Mouse (Mus musculus) forebrain, embryonic 11.5 days (tissue): ENCODE measurements at regions not wholly inside any gene's neighbourhood (a gene's known extent, or its start where the extent isn't known, plus 50 kb on each side); places are given as distances from the start of the nearest gene placed in this dataset.

Experiments
- ATAC-seq: fragments of 200-750 bp; cut with Nextera tagmentation; replicated peaks from 2 replicates; pipeline ENCODE4 v1.8.0; 2017; ENCODE audit warnings: moderate TSS enrichment; ENCODE audit not compliant: low FRiP score
- DNase-seq: peaks from one replicate; pipeline ENCODE4 v3.0.0-alpha.2; 2017; ENCODE audit warnings: low spot score
- H3K27ac ChIP-seq: fragments of 300-500 bp; sonication (generic); 2 replicates; pipeline ENCODE4 v1.5.1; 2014; ENCODE audit warnings: low read depth, low read length
- H3K27me3 ChIP-seq: fragments of 300-500 bp; sonication (generic); 2 replicates; pipeline ENCODE4 v1.6.1; 2014; ENCODE audit warnings: mild to moderate bottlenecking, low read length, mixed read lengths; ENCODE audit not compliant: control insufficient read depth, insufficient read depth
- H3K36me3 ChIP-seq: fragments of 300-500 bp; sonication (generic); 2 replicates; pipeline ENCODE4 v1.6.1; 2014; ENCODE audit warnings: mild to moderate bottlenecking, low read length, moderate library complexity, mixed read lengths; ENCODE audit not compliant: control insufficient read depth, insufficient read depth
- H3K4me1 ChIP-seq: fragments of 300-500 bp; sonication (generic); replicated peaks from 2 replicates; pipeline ENCODE4 v1.6.1; 2014; ENCODE audit warnings: low read length, mixed read lengths; ENCODE audit not compliant: control insufficient read depth, insufficient read depth
- H3K4me2 ChIP-seq: fragments of 300-500 bp; sonication (generic); 2 replicates; pipeline ENCODE4 v1.6.1; 2014; ENCODE audit warnings: low read depth, mild to moderate bottlenecking, low read length, moderate library complexity, mixed read lengths; ENCODE audit not compliant: severe bottlenecking
- H3K4me3 ChIP-seq: fragments of 300-500 bp; sonication (generic); 2 replicates; pipeline ENCODE4 v1.5.1; 2014; ENCODE audit warnings: low read depth, low read length
- H3K9ac ChIP-seq: fragments of 300-500 bp; sonication (generic); 2 replicates; pipeline ENCODE4 v1.6.1; 2014; ENCODE audit warnings: low read length
- H3K9me3 ChIP-seq: fragments of 300-500 bp; sonication (generic); 2 replicates; pipeline ENCODE4 v1.6.1; 2016; ENCODE audit warnings: low read length, mixed read lengths; ENCODE audit not compliant: control insufficient read depth
- WGBS: fragments of 180-500 bp; shearing (Covaris S2); extraction: QIAGEN DNeasy Blood & Tissue Kit; methylation state at CpG from one replicate; pipeline ENCODE4 v1.1.7; 2014; 5-methylcytosine and 5-hydroxymethylcytosine counted together

- WGBS: 89% methylated on average over 1 of the region's 1 CpGs
- Histone ChIP-seq H3K4me3 (no peak overlapping the region), H3K9me3 (no peaks in the 10 kb centered on the region), H3K9ac (no peak overlapping the region), H3K27me3 (no peaks in the 10 kb centered on the region), H3K36me3 (no peaks in the 10 kb centered on the region), H3K4me2 (no peak overlapping the region), H3K27ac (no peak overlapping the region), H3K4me1 (no peaks in the 10 kb centered on the region)
- DNase-seq: no peak
- no peak for ATAC-seq
Measured at GRCm38 (mm10) chr13:11210109-11210508, 849.5 kb upstream of the Chrm3 start.

GRCm38 (mm10) chr13:11205216-11205786 is 844.7 kb upstream of the Chrm3 start:
- H3K9me3 ChIP-seq: no peaks in the 10 kb centered on the region
- H3K4me1 ChIP-seq: no peaks in the 10 kb centered on the region
- H3K36me3 ChIP-seq: no peaks in the 10 kb centered on the region
- no peak overlapping the region for H3K4me2 ChIP-seq
- DNase-seq: no peak
- H3K27me3 ChIP-seq: no peaks in the 10 kb centered on the region
- no peak for ATAC-seq
- H3K4me3 ChIP-seq: no peak overlapping the region
- WGBS: 88% methylated on average over 6 of the region's 6 CpGs
- no peak overlapping the region for H3K9ac ChIP-seq
- H3K27ac ChIP-seq: no peak overlapping the region

- Histone ChIP-seq H3K27me3 (no peaks in the 10 kb centered on the region), H3K9ac (no peak overlapping the region), H3K4me3 (no peak overlapping the region), H3K9me3 (no peaks in the 10 kb centered on the region), H3K36me3 (no peaks in the 10 kb centered on the region), H3K4me2 (no peak overlapping the region), H3K27ac (no peak overlapping the region), H3K4me1 (no peaks in the 10 kb centered on the region)
- ATAC-seq: no peak
- no peak for DNase-seq
Measured at GRCm38 (mm10) chr13:11201978-11202377, 841.3 kb upstream of the Chrm3 start.

DNA sequence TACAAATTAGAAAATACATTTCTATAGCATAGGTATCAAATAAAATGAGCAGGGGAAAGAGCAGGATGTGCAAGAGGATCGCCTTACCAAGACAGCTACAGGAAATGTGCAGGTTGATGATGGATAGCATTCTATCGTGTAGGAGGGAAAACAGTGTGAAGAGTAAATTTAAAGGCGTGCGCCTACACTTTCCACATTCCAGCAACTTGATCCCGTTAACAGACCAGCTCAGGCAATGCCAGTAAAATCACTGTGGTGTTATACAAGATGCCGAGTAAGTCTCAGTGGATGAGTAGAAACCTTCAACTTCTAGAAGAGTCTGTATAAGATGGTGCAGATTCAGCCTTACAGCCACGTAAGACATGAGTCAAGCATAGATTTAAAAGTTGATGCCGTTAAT is 831.8 kb upstream of the Chrm3 start:
- Histone ChIP-seq H3K4me1 (no peaks in the 10 kb centered on the region), H3K4me3 (no peak overlapping the region)

GRCm38 (mm10) chr13:11181191-11181590 is 820.5 kb upstream of the Chrm3 start:
- H3K4me2 ChIP-seq: no peak overlapping the region
- no peaks in the 10 kb centered on the region for H3K36me3 ChIP-seq
- DNase-seq: no peak
- H3K9ac ChIP-seq: no peak overlapping the region
- no peak overlapping the region for H3K27ac ChIP-seq
- no peak for ATAC-seq
- H3K4me3 ChIP-seq: no peak overlapping the region
- H3K4me1 ChIP-seq: no peaks in the 10 kb centered on the region
- H3K9me3 ChIP-seq: no peaks in the 10 kb centered on the region
- no peaks in the 10 kb centered on the region for H3K27me3 ChIP-seq

More for the DNA sequence above, 831.8 kb upstream of the Chrm3 start:
- Histone ChIP-seq H3K27ac (no peak overlapping the region), H3K27me3 (no peaks in the 10 kb centered on the region), H3K9me3 (no peaks in the 10 kb centered on the region), H3K36me3 (no peaks in the 10 kb centered on the region), H3K4me2 (no peak overlapping the region), H3K9ac (no peak overlapping the region)
- no peak for ATAC-seq
- 84% methylated on average over 8 of the region's 8 CpGs for WGBS
- no peak for DNase-seq

DNA sequence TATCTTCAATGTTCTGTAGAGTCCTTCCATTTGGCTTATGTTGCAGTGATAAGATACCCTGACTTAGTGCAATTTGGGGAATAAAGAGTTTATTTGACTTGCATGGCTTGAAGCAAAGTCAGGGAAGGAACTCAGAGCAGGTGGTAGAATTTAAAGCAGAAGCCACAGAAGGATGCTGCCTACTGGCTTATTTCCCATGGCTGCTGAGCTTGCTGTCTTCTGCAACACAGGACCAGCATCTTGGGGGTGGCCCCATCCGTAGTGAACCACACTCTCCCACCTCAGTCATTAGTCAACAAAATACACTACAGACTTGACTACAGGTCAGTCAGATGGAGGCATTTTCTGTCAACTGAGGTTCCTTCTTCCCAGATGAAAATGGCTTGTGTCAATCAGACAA is 819.7 kb upstream of the Chrm3 start:
- H3K27ac ChIP-seq: no peak overlapping the region
- no peak overlapping the region for H3K4me3 ChIP-seq
- DNase-seq: no peak
- no peaks in the 10 kb centered on the region for H3K9me3 ChIP-seq
- no peaks in the 10 kb centered on the region for H3K27me3 ChIP-seq
- H3K4me1 ChIP-seq: no peaks in the 10 kb centered on the region
- no peaks in the 10 kb centered on the region for H3K36me3 ChIP-seq
- WGBS: 85% methylated on average over 1 of the region's 1 CpGs
- H3K4me2 ChIP-seq: no peak overlapping the region
- no peak overlapping the region for H3K9ac ChIP-seq
- no peak for ATAC-seq

GRCm38 (mm10) chr13:11178586-11178985 is 817.9 kb upstream of the Chrm3 start:
- Histone ChIP-seq H3K4me1 (no peaks in the 10 kb centered on the region), H3K27ac (no peak overlapping the region), H3K4me2 (no peak overlapping the region), H3K27me3 (no peaks in the 10 kb centered on the region), H3K9me3 (no peaks in the 10 kb centered on the region), H3K36me3 (no peaks in the 10 kb centered on the region), H3K4me3 (no peak overlapping the region), H3K9ac (no peak overlapping the region)
- DNase-seq (no peak), ATAC-seq (no peak)
- 85% methylated on average over 2 of the region's 2 CpGs for WGBS

GRCm38 (mm10) chr13:11177642-11178420 is 817.2 kb upstream of the Chrm3 start:
- Histone ChIP-seq H3K9me3 (no peaks in the 10 kb centered on the region), H3K27me3 (no peaks in the 10 kb centered on the region), H3K4me1 (no peaks in the 10 kb centered on the region), H3K4me2 (no peak overlapping the region), H3K9ac (no peak overlapping the region), H3K36me3 (no peaks in the 10 kb centered on the region), H3K27ac (no peak overlapping the region), H3K4me3 (no peak overlapping the region)
- WGBS: 78% methylated on average over 6 of the region's 6 CpGs
- no peak for ATAC-seq
- no peak for DNase-seq

- DNase-seq: no peak
- 81% methylated on average over 5 of the region's 5 CpGs for WGBS
Measured at GRCm38 (mm10) chr13:11167115-11167514, 806.5 kb upstream of the Chrm3 start.

More at GRCm38 (mm10) chr13:11167115-11167514, 806.5 kb upstream of the Chrm3 start:
- H3K27ac ChIP-seq: no peak overlapping the region
- H3K4me3 ChIP-seq: no peak overlapping the region
- H3K4me1 ChIP-seq: no peaks in the 10 kb centered on the region
- ATAC-seq: no peak
- H3K36me3 ChIP-seq: no peaks in the 10 kb centered on the region
- H3K9ac ChIP-seq: no peak overlapping the region
- H3K9me3 ChIP-seq: no peaks in the 10 kb centered on the region
- H3K4me2 ChIP-seq: no peak overlapping the region
- H3K27me3 ChIP-seq: no peaks in the 10 kb centered on the region
